Mouse (Mus musculus) testis, postnatal 14 days (tissue): ENCODE data around the gene Rap2a.
A peak's percentile ranks its signal among the peaks of the same experiment; 100 is the strongest.

Experiments used
- DNase-seq: peaks from one replicate; pipeline ENCODE4 v3.0.0; 2021; ENCODE audit warnings: low spot score

The Rap2a gene

DNA sequence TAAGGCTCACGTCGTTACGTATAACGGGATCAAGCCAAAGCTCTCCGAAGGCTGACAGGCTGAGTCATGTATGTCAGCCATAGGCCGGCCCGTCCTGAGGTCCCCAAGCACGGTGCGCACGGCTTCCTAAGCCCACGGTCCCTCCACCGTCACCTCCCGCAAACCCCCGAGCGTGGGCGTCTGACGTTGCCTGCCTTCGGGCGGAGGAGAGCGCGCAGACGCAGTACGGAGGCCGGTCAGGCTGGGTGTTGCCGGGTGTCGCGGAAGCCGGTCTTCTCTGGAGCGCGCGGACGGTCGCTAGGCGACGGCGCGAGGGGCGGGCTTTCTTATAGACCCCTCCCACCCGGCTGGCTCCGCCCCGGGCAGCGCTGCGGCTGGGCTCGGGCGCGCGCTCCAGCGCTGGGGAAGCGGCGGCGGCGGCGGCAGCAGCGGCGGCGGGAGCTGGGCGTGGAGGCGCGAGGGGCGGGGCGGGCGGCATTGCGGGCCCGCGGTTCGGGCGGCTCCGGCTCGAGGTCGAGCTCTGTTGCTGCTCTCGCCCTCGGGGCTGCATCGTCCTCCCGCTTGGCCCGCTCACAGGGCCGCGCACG, at the start of gene Rap2a:
Gene Rap2a, plus strand, starts transcription at position 463 of the 587 bp plus-strand sequence.
- DNase-seq: peak; percentile 98

DNA sequence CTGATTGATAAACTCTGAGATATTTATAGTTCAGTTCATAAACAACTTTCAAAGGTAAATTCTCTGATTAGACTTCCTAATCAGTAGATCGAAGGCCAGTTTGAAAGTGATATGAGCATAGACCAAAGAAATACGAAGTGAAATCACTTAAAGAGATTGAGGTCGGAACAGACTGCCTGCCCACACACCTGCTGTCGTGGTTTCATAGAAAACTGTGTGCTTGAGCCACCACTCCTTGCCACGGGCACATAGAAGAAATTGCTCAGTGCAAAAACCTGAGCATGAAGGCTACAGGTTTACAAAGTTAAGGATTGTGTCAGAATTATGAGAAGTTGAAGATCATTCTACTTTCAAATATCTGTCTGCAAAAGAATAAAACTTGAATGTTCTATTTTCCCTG, 49.7 kb upstream of the Rap2a start:
- no peak for DNase-seq

DNA sequence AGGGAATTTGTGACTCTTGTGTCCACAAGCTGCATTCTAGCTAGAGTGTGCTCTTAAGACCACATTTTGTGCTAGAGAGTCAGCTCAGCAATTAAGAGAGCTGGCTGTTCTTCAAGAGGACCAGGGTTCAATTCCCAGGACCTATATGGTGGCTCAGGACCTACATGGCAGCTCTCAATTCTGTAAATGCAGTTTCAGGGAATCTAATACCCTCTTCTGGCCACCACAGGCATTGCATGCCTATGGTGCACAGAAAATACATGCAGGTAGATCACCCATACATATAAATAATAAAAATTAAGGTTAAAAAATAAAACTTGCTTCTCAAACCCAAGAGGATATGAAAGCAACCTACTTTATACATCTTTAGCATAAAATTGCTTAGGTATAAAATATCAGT, 45.5 kb upstream of the Rap2a start:
- no peak for DNase-seq

GRCm38 (mm10) chr14:120433931-120434398, 44.3 kb upstream of the Rap2a start:
- no peak for DNase-seq

GRCm38 (mm10) chr14:120434831-120435230, 43.4 kb upstream of the Rap2a start:
- no peak for DNase-seq

DNA sequence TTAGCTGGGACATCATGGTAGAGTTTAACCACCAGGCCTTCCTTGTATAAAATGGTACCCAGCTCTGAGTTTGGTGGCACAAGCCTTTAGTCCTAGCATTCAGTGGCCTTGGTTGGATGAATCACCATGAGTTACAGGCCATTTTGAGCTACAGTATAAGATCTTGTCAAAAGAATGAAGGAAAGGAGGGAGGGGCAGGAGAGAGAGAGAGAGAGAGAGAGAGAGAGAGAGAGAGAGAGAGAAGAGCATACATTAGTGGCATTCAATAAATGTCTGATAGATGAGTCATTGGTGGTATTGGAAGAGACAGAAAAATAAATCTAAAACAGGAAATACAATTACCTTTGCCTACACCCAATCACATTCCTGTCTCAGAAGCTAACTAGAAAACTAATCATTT, 37.5 kb upstream of the Rap2a start:
- no peak for DNase-seq

DNA sequence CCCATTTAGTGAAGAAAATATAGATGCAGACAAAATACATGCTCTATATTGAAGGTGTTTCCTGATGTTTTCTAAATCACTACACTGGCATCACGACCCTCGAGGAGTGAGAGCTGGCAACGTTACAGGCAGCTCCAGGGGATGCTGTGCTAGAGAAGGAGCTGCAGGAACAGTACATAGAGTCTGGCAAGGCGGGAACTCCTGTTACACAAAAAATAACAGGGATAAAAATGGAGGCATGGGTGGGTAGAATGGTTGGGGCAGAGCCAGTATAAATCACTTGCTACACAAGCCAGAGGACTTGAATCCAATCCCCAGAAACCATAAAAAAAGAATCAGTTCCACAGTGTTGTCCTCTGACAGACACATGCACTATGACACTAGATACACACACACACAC, 37.0 kb upstream of the Rap2a start:
- DNase-seq: no peak

DNA sequence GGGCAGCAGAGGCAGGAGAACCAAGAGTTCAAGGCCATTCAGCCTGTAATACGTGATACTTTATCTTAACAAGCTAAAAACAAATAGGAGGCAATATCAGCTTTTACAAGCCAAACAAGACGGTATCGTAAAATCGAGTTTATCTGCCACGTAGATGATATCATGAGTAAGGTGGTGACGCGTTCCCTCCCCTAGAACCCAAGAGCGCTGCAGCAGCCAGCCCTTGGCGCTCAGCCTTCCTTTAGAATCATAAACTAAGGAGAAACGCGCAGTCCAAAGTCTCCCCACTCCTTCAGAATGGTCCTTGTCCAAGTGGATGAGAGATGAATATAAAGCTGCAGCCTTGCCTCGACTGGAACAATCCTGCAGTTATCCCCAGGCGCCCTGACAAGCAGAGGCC, 36.4 kb upstream of the Rap2a start:
- no peak for DNase-seq

- DNase-seq: no peak
Observed at GRCm38 (mm10) chr14:120454221-120454620, 24.0 kb upstream of the Rap2a start.

GRCm38 (mm10) chr14:120463938-120464727, 14.1 kb upstream of the Rap2a start:
- DNase-seq: no peak

GRCm38 (mm10) chr14:120466816-120467215, 11.4 kb upstream of the Rap2a start:
- DNase-seq: no peak

DNA sequence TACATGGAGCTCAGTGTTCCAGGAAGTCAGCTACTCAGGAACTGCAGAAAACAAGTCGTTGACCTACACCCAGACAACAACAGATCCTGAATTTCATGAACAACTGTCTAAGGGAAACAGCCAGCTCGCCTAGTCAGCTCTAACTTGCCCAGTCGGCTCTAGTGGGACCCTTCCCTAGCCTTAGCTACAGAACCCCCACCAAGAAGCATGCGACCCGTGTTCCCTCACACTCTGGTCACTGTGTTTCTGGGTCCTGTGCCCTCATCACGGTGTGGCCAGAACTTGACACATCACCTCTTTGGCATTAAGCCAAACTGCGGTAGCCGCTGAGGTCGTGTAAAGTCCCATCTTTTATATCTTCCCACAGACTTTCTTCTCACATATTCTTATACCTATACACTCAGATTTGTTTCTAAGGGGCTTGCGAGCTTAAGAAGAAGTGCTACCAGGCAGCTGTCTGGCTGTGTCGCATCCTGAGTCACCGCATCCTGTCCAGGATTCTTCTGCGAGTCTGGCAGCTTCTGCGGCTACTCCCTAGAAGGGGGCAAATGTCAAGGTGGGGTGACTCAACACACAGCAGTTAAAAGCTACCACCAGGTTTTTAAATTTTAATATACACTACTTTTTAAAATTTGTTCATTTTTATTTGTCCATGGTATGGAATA, 9.0 kb upstream of the Rap2a start:
- DNase-seq: no peak

DNA sequence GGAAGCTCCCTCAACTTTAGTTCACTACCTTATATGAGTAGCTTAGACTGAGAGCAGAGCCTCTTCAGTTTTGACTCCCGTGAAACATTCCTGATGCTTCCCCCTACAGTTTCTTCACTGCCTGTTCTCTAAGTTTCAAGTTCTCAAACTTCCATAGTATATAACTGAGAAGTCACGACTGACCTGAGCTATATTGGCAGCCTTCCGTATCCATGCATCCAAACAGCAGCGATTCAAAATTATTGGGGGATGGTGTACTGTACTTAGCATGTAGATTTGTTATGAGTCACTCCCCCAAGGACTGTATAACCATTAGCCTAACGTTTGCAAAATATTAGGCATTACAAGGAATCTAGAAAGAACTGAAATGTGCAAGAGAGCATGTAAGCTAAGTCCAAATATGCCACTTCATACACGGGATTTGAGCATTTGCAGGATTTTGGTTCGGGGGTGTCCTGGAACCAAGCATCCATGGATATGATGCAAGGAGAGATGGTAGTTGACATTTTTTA, 2.0 kb upstream of the Rap2a start:
- DNase-seq: no peak

GRCm38 (mm10) chr14:120477288-120477981, 809 bp upstream of the Rap2a start:
- DNase-seq: peak; percentile 98

DNA sequence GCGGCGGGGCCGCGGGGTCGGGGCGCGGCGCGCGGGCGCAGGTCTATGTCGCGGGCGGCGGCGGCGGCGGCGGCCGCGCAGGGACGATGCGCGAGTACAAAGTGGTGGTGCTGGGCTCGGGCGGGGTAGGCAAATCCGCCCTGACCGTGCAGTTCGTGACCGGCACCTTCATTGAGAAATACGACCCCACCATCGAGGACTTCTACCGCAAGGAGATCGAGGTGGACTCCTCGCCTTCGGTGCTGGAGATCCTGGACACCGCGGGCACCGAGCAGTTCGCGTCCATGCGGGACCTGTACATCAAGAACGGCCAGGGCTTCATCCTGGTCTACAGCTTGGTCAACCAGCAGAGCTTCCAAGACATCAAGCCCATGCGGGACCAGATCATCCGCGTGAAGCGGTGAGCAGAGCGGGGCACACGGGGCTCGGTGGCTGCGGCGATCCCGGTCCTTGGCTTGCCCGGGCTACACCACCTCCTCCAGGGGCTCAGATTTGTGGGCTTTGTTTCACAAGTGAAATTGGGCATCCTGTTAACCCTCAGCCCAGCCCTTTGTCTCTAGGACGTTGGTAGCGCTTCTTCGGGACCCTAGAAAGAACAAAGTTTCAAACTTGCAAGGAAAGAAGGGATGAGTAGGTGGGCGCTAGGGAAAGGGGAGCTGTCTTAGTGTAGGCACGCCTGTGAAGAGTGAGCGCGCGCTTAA, 547 bp downstream of the Rap2a start:
- peak; percentile 59 for DNase-seq

DNA sequence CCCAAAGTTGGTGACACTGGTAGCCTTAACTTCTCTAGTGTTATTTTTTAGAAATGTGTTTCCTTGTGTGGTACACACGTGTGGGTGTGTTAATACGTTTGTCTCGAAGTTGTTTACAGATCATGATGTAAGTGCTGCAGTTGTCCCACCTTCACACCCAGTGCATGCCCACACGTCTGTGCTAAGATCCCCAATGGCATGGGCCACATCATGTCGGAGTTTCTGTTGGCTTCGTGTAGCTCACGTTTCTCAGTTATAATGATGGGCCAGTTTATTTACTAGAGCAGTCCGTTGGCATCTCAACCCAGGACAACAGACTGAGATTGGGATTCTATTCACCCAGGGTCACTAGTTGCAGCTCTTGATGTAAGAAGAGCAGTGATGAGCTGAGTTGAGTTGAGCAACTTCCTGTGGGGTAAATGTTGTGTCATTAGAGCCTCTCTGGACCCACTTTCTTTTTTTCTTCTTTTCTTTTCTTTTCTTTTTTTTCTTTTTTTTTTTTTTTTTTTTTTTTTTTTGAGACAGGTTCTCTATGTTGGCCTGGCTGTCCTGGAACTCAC, 2.2 kb downstream of the Rap2a start:
- no peak for DNase-seq

GRCm38 (mm10) chr14:120480927-120481326, 2.7 kb downstream of the Rap2a start:
- DNase-seq: no peak

DNA sequence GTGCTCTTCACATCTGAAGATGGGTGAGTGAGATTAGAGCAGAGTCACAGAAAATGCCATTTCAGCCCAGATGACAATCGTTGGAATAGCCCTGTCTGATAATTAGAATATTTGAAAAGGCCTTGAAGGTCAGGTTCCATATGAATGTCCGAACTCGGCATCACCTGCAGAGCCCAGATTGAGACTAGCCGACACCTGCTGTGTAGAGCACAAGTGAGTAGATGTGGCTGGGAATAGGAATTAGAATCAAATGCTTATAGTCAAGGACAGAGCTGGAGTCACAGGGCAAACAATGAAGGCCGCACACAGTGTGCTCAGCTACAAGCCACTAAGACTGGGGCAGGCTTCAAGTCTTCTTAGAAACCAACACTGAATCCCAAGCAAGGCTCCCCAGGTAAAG, 6.3 kb downstream of the Rap2a start:
- DNase-seq: no peak

GRCm38 (mm10) chr14:120496284-120496683, 18.0 kb downstream of the Rap2a start:
- peak; percentile 62 for DNase-seq

DNA sequence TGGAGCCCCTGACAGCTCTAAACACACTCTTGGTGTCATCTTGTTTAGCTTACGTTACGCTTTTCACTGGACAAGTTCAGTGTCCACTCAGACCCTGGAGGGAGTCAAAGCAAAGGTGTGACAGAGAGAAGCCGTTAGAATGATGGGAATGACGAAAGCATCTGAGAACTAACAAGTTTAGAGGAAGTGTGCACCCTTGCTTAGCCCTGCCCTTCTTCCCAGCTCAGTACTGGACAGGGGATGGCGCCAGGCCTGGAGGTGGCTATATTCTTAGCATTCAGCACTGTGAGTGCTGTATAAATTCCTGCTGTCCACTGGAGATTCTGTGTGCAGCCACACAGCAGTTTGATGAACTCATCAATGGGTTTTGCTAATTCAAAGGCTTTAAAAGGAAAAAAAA, 18.6 kb downstream of the Rap2a start:
- DNase-seq: no peak

- no peak for DNase-seq
Observed at GRCm38 (mm10) chr14:120499096-120499495, 20.9 kb downstream of the Rap2a start.
